Mouse (Mus musculus): ENCODE measurements around the gene Gtpbp8.

The Gtpbp8 gene

DNA sequence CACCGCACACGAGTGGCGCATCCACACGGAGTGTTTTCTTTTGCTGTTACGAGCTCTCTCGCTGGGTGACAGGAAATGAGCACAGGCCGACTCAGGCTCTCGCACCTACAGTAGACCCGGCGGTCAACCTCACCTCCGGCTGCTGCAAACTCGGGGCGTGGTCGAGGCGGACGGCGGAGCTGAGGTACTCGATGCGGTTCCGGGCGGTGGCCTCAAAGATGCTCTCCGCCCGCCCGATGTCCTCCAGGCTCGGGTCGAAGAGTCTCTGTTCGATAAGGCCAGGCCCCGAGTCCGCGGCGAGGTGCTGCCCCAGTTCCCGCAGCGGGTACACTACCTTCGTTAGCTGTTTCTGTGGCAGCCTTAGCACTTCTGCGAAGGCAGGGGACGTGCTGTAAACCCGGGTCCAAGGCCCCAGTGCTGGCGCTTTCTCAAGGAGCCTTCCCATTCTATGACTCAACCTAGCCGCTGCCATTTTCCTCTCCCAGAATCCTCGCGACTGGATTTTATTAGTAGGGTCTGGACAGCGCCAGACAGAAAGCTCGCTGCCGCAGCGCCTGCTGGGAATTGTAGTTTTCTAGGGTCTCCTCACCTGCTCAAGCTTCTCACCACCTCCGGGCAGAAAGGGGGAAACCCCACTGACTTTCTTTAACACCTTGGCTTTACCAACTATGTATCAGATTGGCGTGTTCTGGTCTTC, at the start of gene Gtpbp8:
Gene Gtpbp8, minus strand, starts transcription at position 498 of the 697 bp plus-strand sequence.
- in situ Hi-C loops (cut with MboI; ENCODE audit: low pct_unique_long_range_greater_than_20kb in 1 of 2, low sequenced_read_pairs in 2 of 2, unreplicated experiment in 1 of 2) = no loop called here

DNA sequence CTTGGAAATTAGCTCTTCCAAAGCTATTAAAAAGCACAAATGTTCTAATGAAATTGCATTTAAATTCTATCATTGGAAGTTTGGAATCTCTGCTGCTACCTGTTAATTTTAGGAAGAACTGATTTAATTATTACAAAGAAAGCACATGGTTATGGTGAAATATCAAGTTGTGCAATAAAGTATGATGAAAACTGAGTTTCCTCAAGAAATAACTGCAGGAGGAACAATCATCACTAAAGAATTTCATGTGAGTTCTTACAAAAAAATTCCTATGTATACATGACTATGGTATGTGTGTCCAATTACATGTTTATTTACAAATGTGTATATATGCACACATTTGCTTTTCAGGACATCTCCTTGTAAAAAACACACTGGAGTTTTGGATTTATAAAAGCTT, 48.3 kb upstream of the Gtpbp8 start:
- in situ Hi-C loops (cut with MboI; ENCODE audit: low pct_unique_long_range_greater_than_20kb in 1 of 2, low sequenced_read_pairs in 2 of 2, unreplicated experiment in 1 of 2) = no loop called here

DNA sequence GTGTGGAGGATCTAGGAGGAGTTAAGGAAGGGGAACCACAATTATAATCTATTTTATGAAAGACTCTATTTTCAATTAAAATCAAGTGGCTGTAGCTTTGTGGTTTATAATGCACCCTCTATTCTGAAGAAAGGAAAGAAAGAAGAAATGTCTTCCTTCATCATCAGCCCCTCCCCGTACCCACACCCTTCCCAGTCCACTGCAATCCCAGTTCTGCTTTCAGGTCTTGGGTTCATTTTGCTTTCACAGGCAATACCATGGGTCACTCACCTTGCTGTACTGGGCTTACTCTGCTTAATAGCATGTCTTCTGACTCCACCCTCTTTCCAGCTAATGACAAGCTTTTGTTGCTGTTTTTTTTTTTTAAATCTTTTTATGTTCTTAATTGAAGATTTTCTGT, 40.8 kb upstream of the Gtpbp8 start:
- in situ Hi-C loops (cut with MboI; ENCODE audit: low pct_unique_long_range_greater_than_20kb in 1 of 2, low sequenced_read_pairs in 2 of 2, unreplicated experiment in 1 of 2) = no loop called here

DNA sequence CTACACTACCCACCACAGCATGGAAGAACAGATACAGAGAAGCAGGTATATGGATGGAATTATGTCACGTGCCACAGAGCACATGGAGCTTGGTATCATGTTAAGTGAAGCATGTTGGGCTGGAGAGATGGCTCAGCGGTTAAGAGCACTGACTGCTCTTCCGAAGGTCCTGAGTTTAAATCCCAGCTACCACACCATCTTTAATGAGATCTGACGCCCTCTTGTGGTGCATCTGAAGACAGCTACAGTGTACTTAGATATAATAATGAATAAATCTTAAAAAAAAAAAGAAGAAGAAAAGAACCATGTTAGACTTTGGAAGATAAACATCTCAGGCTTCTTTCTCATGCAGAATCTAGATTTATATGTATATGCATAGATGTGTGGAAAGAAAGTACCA, 34.6 kb upstream of the Gtpbp8 start:
- in situ Hi-C loops (cut with MboI; ENCODE audit: low pct_unique_long_range_greater_than_20kb in 1 of 2, low sequenced_read_pairs in 2 of 2, unreplicated experiment in 1 of 2) = no loop called here

DNA sequence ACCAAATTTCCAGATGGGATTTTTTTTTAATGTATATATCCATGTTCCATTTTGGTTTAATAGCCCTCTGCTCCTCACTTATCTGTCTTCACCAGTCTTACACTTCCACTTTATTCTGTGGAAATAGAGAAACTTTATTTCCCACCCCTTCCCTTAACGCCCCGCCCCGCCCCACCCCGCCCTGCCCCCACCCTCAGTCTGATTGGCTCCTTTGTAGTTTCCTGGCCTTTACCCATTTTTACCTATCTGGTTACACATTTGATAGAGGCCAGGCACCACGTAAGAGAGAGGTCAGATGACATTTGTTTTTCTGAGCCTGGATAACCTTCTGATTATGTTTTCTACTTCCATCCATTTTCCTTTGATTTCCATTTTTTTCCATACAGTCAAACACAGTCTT, 33.3 kb upstream of the Gtpbp8 start:
- in situ Hi-C loops (cut with MboI; ENCODE audit: low pct_unique_long_range_greater_than_20kb in 1 of 2, low sequenced_read_pairs in 2 of 2, unreplicated experiment in 1 of 2) = no loop called here

DNA sequence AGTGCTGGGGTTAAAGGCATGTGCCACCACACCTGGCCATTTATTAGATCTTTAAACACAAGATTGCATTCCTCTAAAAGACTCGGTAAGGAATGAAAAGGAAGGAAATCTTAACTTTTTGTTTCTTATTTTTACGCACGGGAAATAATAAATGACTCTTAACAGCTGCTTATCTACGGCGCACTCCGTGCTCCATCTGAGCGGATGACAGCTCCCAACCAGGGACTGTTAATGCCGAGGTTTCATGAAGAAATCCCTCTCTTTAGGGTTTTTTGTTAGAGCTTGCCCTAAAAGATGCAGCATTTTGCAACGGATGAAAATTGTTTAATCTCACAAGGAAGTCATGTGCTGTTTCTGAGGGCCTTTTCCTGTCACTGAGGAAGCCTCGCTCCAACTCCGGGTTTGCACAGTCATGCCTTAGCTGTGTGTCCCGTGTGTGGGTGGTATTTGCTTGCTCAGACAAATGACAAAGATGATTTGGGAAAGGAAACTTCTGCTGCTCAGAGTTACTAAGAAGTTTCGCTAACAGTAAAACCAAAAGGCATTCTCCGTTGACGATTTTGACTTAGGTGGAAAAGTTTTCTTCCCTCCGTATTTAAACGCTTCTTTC, 32.5 kb upstream of the Gtpbp8 start:
- in situ Hi-C loops (cut with MboI; ENCODE audit: low pct_unique_long_range_greater_than_20kb in 1 of 2, low sequenced_read_pairs in 2 of 2, unreplicated experiment in 1 of 2) = no loop called here

DNA sequence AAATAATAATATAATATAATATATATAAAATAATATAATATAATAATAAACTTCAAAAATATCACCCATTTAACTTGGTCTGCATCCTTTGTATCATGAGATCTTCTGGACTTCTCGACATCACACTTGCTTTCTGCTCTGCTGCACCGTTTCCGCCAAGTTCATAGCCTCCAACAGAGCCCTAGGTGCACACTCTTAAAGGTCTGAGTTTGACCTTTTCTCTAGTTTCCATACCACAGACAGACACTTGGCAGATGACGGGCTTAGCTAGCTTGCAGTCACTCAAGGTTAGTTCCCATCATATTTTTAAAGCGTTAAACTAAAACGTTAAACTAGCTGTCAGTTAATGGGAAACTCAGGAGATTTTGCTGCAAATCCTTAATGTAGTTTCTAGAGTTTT, 28.0 kb upstream of the Gtpbp8 start:
- in situ Hi-C loops (cut with MboI; ENCODE audit: low pct_unique_long_range_greater_than_20kb in 1 of 2, low sequenced_read_pairs in 2 of 2, unreplicated experiment in 1 of 2) = loop anchor here in 1 of 2 experiments (25.0 kb wide), 1 partner anchor 313 kb away; the partner anchor contains the start of gene Ccdc80

DNA sequence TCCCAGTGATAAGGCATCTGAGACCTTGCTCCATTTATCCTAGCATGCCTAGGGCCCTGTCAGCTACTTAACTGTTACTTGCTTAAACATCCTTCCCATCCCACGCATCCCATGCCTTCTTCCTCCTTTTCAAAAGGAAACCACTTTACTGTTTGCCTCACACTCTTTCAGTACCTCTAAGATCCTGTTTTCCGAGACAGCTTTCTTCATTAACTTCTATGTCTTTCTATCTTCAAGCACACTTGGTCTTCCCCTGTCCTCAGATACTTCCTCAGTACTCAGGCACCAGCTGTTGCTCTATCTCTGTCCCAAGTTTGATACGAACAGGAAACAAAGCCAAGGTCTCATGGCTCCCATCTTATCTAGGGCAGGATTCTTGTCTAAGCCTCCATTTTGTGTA, 27.5 kb upstream of the Gtpbp8 start:
- in situ Hi-C loops (cut with MboI; ENCODE audit: low pct_unique_long_range_greater_than_20kb in 1 of 2, low sequenced_read_pairs in 2 of 2, unreplicated experiment in 1 of 2) = loop anchor here in 1 of 2 experiments (25.0 kb wide), 1 partner anchor 314 kb away; the partner anchor contains the start of gene Ccdc80

DNA sequence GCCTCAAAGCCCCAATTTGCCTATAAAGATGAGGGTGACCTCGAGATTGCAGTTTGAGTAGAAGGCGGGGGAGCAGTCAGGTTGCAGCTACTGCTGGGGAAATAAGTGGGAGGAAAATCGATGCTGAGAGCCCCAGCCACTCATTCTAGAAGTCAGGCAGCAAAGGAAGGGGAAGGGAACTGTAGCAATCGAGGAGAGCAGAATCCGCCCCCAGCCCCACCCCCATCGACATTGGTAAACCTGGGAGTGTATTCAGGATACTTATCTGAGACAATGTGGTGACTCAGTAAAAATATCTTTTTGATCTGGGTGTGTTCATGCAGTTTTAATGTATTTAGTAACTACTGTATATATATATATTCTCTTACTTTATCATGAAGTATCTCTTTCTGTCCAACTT, 26.4 kb upstream of the Gtpbp8 start:
- in situ Hi-C loops (cut with MboI; ENCODE audit: low pct_unique_long_range_greater_than_20kb in 1 of 2, low sequenced_read_pairs in 2 of 2, unreplicated experiment in 1 of 2) = loop anchor here in 1 of 2 experiments (25.0 kb wide), 1 partner anchor 315 kb away; the partner anchor contains the start of gene Ccdc80

DNA sequence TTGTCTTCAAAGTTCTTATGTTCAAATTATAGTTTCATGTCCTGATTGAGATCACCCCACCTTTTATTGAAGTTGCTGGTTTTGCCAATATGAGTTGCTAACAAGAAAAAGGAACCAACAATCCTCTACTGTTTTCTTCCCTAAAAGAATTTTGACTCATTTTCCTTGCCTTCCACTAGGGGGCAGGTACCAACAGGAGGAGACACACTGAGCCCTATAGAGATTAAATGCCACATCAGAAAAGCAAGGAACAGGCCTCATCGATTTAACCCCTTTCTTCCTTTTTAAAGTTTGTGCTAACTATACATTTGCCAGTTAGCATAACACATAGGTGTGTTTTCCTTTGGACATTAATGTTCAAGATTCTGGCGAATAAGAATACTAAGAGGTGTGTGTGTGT, 21.8 kb upstream of the Gtpbp8 start:
- in situ Hi-C loops (cut with MboI; ENCODE audit: low pct_unique_long_range_greater_than_20kb in 1 of 2, low sequenced_read_pairs in 2 of 2, unreplicated experiment in 1 of 2) = loop anchor here (5.0 to 25.0 kb wide), 2 partner anchors 319 kb away; partner anchors contain the start of gene Ccdc80 (in 1 of the 2)

DNA sequence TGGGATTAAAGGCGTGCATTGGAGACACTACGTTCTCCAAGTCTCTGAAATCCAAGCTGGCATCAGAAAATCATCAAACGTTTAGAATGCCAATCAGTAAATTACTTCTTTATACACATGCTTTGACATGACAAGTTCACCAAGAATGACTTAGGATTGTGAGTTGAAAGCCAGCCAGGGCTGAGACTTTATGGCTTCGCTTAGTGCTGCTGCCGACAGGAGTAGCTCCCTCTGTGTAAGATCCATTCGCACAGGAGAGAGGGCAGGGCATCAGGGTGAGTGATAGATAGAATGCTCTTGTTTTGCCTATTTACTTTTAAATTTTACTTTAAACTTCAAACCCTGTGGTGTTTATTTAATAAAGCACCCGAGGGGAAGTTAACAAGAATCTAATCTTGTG, 21.3 kb upstream of the Gtpbp8 start:
- in situ Hi-C loops (cut with MboI; ENCODE audit: low pct_unique_long_range_greater_than_20kb in 1 of 2, low sequenced_read_pairs in 2 of 2, unreplicated experiment in 1 of 2) = loop anchor here (5.0 to 25.0 kb wide), 2 partner anchors 320 kb away; partner anchors contain the start of gene Ccdc80 (in 1 of the 2)

DNA sequence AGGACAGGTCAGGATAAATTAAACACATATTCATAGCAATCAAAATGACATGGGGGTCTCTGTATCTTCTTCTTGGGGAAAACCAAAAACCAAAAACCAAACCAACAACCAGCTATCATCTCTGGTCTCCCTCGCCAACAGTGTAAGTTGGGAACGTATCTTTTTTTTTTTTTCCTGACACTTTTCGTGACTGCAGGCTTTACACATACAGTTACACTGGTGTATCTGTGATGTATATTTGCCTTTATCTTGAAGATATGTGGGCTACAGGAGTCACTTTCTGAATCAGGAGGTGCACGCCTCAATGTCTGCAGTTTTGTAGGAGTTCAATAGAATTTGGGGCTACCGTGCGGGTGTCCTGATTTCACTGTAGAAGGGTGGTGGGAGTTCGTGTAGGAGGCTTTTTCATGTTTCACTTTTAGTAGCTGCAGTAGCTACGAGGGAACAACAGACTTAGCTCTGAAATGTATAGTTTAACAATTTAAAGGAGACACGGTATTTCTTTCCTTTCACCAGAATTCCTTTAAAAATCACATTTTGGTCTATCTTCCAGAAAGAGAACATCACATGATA, 20.2 kb upstream of the Gtpbp8 start:
- in situ Hi-C loops (cut with MboI; ENCODE audit: low pct_unique_long_range_greater_than_20kb in 1 of 2, low sequenced_read_pairs in 2 of 2, unreplicated experiment in 1 of 2) = loop anchor here (5.0 to 25.0 kb wide), 2 partner anchors 321 kb away; partner anchors contain the start of gene Ccdc80 (in 1 of the 2)

DNA sequence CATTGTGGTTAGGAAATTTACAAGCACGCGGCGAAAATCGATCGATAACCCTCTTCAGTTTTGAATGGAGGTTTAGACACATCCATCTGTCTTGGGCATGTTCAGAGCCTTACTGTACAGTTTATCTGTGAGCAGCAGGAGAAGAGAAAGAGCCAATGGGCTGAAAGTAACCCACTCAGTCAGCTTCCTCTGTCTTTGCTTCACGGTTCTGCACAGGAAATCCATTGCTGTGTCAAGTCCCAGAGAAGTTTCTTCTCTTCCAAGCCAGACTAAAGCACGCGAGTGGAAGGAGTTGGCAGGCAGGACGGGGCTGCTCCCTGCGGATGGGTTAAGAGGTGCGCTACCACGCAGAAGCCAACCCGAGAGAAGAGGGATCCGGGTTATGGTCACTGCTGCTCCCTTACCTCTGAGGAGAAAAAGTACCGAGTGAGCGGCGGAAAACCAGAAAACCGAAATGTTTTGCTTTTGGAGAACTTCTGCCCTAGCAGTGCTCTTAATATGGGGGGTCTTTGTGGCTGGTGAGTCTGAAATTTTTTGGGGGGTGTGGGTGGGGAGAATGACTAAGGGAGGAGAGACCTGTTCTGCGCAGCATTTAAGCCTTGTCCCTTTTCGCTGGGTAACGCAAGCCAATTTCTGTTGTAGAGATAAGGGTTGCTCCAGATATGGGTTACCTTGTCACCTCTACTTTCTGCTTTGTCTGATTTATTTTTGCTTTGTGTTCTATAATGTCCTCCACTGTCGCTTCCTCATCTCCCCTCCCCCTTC, 19.6 kb upstream of the Gtpbp8 start, which contains the start of gene Cd200r1:
Gene Cd200r1, plus strand, starts transcription at position 182 of the 765 bp plus-strand sequence.
- in situ Hi-C loops (cut with MboI; ENCODE audit: low pct_unique_long_range_greater_than_20kb in 1 of 2, low sequenced_read_pairs in 2 of 2, unreplicated experiment in 1 of 2) = loop anchor here (5.0 to 25.0 kb wide), 2 partner anchors 322 kb away; partner anchors contain the start of gene Ccdc80 (in 1 of the 2)

DNA sequence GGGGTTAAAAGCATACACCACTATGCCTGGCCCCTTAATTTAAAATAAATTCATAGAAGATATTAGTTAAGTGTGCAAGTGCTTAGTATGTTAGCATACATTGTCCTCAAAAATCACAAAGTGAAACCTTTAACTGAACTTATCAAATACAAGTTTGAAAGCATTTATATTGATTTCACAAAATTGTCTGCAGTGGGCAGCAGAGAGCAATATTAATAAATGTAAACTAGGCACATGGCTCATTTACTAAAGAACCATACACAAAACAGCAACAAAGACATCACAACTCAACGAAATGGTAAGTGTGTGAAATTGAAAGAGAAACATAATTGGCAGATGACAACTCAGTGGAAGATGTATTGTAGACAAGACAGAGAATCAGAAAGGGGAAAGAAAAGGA, 15.6 kb upstream of the Gtpbp8 start:
- in situ Hi-C loops (cut with MboI; ENCODE audit: low pct_unique_long_range_greater_than_20kb in 1 of 2, low sequenced_read_pairs in 2 of 2, unreplicated experiment in 1 of 2) = loop anchor here in 1 of 2 experiments (25.0 kb wide), 1 partner anchor 325 kb away; the partner anchor contains the start of gene Ccdc80

DNA sequence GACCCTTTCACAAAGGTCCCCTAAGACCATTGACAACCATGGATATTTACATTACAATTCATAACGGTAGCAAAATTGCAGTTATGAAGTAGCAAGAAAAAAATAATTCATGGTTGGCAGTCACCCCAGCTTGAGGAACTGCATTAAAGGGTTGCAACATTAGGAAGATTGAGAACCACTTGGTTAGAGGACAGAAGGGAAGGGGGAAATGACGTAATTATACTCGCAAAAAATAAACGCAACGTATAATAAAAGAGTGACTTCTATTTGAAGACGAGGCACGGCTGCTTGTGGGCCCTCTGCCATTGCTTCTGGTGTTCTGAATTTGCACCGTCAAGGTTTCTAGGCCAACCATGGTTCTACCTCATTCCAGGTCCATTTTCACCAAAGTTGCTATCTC, 11.5 kb upstream of the Gtpbp8 start:
- in situ Hi-C loops (cut with MboI; ENCODE audit: low pct_unique_long_range_greater_than_20kb in 1 of 2, low sequenced_read_pairs in 2 of 2, unreplicated experiment in 1 of 2) = loop anchor here in 1 of 2 experiments (25.0 kb wide), 1 partner anchor 330 kb away; the partner anchor contains the start of gene Ccdc80

DNA sequence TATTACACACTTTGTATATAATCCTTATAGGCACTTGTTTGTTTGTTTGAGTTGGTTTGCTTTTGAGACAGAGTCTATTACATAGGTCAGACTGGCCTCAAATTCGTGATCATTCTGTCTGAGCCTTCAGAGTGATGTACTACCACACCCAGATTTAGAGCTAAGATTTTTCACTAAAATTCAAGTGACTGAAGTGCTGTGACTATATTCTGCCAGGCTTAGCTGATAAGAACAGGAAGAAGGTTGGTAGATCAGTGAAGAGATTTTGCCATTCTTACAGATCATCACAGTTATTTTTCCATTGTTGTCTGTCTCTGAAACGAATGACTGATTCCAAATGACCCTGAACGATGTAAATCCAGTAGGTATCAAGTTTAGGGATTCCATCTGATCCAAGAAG, 1.8 kb upstream of the Gtpbp8 start:
- in situ Hi-C loops (cut with MboI; ENCODE audit: low pct_unique_long_range_greater_than_20kb in 1 of 2, low sequenced_read_pairs in 2 of 2, unreplicated experiment in 1 of 2) = no loop called here

DNA sequence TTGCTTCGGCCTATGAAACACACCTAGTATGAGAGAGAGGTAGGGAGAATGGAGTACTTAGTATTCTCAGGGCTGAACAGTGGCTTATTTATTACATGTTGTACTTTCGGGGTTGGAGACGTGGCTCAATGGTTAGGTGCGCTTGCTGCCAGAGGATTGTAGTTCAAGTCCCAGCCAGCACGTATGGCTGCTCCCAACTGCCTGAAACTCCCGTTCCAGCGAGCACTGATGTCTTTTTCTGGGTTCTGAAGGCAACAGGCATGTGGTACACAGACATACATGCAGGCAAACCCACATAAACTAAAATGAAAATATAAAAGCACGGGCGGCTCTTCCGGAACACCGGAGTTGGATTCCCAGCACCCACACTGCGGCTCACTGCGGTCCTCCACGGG, 695 bp downstream of the Gtpbp8 start:
- in situ Hi-C loops (cut with MboI; ENCODE audit: low pct_unique_long_range_greater_than_20kb in 1 of 2, low sequenced_read_pairs in 2 of 2, unreplicated experiment in 1 of 2) = no loop called here

DNA sequence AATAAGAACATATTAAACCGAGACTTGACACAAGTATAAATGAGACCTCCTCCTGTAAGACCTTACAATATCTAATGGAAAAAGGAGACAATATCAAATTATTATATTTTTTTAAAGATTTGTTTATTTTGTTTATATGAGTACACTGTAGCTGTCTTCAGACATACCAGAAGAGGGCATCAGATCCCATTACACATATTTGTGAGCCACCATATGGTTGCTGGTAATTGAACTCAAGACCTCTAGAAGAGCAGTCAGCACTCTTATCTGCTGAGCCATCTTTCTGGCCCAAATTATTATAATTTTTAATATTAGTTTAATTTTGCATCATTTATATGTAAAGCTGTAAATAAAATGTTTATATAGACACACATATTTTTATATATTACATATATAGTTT, 3.4 kb downstream of the Gtpbp8 start:
- in situ Hi-C loops (cut with MboI; ENCODE audit: low pct_unique_long_range_greater_than_20kb in 1 of 2, low sequenced_read_pairs in 2 of 2, unreplicated experiment in 1 of 2) = no loop called here

Measured in mouse embryonic stem cell (cell line).